Mouse (Mus musculus) embryonic facial prominence, embryonic 14.5 days (tissue): ENCODE results near the gene Tff3. TPM values are rescaled to one million over a fixed set of nuclear protein-coding genes. Genes with fewer than 3 reads are reported as not detected.

Experiments used
- ATAC-seq: fragments of 200-750 bp; cut with Nextera tagmentation; 2 replicates; pipeline ENCODE4 v1.8.0; 2017; ENCODE audit warnings: low read depth, moderate number of reproducible peaks, moderate TSS enrichment
- DNase-seq: peaks from one replicate; pipeline ENCODE4 v3.0.0-alpha.2; 2015; ENCODE audit warnings: low spot score
- H3K27ac ChIP-seq: fragments of 300-500 bp; sonication (generic); replicated peaks from 2 replicates; pipeline ENCODE4 v1.5.1; 2014; ENCODE audit warnings: low read depth, mild to moderate bottlenecking, low read length, moderate library complexity
- H3K27me3 ChIP-seq: fragments of 300-500 bp; sonication (generic); replicated peaks from 2 replicates; pipeline ENCODE4 v1.6.1; 2014; ENCODE audit warnings: low read length; ENCODE audit not compliant: control insufficient read depth, insufficient read depth
- H3K36me3 ChIP-seq: fragments of 300-500 bp; sonication (generic); 2 replicates; pipeline ENCODE4 v1.6.1; 2014; ENCODE audit warnings: low read length, mixed read lengths; ENCODE audit not compliant: control insufficient read depth, insufficient read depth
- H3K4me1 ChIP-seq: fragments of 300-500 bp; sonication (generic); 2 replicates; pipeline ENCODE4 v1.6.1; 2014; ENCODE audit warnings: antibody characterized with exemption, low read length; ENCODE audit not compliant: control insufficient read depth, insufficient read depth
- H3K4me2 ChIP-seq: fragments of 300-500 bp; sonication (generic); 2 replicates; pipeline ENCODE4 v1.6.1; 2014; ENCODE audit warnings: low read depth, mild to moderate bottlenecking, low read length, moderate library complexity, mixed read lengths
- H3K4me3 ChIP-seq: fragments of 300-500 bp; sonication (generic); 2 replicates; pipeline ENCODE4 v1.5.1; 2014; ENCODE audit warnings: low read depth, mild to moderate bottlenecking, low read length
- H3K9ac ChIP-seq: fragments of 300-500 bp; sonication (generic); 2 replicates; pipeline ENCODE4 v1.6.1; 2014; ENCODE audit warnings: low read depth, mild to moderate bottlenecking, low read length, moderate library complexity, mixed read lengths
- H3K9me3 ChIP-seq: fragments of 300-500 bp; sonication (generic); 2 replicates; pipeline ENCODE4 v1.6.1; 2016; ENCODE audit warnings: low read length; ENCODE audit not compliant: control insufficient read depth
- WGBS: fragments of 180-500 bp; shearing (Covaris S2); extraction: QIAGEN DNeasy Blood & Tissue Kit; methylation state at CpG from one replicate; pipeline ENCODE4 v1.1.7; 2014; 5-methylcytosine and 5-hydroxymethylcytosine counted together
- polyA plus RNA-seq: library from polyadenylated mRNA; unstranded; fragments of >200 nt; fragmentation: Nextera tagmentation; extraction: Ambion mirVana; gene quantifications from 2 replicates; pipeline ENCODE4 v1.2.1, GENCODE M21; 2014

The Tff3 gene
- polyA plus RNA-seq, 1 experiment from 2014 or later, result not detected

DNA sequence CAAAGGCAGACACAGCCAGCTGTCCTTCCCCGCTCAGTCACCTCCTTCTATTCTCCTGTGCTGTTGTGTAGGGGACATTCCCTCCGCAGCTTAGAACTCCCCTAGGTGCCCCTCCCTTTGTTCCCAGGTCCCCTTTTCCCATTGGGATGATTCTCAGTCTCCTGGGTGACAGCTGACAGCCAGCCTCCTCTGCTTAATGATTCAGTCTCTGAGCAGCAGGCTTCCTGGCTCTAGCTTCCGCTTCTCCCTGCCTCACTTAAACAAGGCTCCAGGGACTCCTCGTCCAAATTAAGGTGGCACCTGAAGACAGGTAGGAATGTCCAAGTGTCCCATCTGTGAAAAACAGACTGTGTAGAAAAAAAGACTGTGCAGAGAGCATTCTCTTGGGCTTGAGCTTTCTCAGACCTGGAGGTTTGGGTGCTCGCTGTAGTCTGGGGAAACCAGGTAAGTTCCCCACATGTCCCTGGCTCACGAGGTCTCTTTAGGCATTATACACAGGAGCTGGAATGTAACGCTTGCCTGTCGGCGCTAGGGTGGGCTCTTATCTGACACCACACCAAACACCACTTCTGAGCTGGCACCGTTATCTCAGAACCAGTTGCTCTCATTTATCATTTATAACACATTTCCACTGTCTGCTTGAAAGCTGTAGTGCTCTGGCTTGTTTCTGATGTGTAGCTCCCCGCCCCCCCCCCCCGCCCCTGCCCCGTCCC, 38.3 kb downstream of the Tff3 start:
- Histone ChIP-seq H3K9ac (no peak overlapping the region), H3K4me3 (no peak overlapping the region), H3K4me2 (no peak overlapping the region), H3K9me3 (no peaks in the 10 kb centered on the region), H3K4me1 (peaks cover 10% of the 10 kb centered on the region), H3K27me3 (no peaks in the 10 kb centered on the region), H3K27ac (no peak overlapping the region), H3K36me3 (no peaks in the 10 kb centered on the region)
- WGBS, result 59% methylated on average over 13 of the region's 13 CpGs
- peak; percentile 24; the same call in 1 of the 2 replicates for ATAC-seq
- DNase-seq, result no peak

DNA sequence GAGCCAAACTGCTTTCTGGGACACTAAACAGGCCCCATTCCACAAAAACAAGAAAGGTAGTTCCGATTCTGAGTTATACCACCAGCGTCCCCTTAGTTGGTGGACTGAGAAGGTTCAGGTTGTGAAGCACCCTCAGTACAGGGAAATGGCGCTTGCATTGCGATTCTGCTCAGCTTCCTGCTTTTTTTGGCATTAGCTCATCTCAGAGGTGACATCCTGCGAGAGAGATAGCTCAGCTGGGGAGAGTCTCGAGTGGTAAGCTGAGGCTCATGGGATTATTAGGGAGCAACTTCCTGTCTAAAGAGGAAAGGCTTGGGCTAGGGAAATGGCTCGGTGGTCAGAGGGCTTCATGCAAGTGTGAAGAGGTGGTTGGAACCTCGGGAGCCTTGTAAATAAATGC, 39.6 kb downstream of the Tff3 start:
- ATAC-seq (no peak), DNase-seq (no peak)
- Histone ChIP-seq H3K9me3 (no peaks in the 10 kb centered on the region), H3K27ac (no peak overlapping the region), H3K27me3 (no peaks in the 10 kb centered on the region), H3K4me1 (peaks cover 10% of the 10 kb centered on the region), H3K9ac (no peak overlapping the region), H3K36me3 (no peaks in the 10 kb centered on the region), H3K4me3 (no peak overlapping the region), H3K4me2 (no peak overlapping the region)
- WGBS, result 66% methylated on average over 8 of the region's 8 CpGs

DNA sequence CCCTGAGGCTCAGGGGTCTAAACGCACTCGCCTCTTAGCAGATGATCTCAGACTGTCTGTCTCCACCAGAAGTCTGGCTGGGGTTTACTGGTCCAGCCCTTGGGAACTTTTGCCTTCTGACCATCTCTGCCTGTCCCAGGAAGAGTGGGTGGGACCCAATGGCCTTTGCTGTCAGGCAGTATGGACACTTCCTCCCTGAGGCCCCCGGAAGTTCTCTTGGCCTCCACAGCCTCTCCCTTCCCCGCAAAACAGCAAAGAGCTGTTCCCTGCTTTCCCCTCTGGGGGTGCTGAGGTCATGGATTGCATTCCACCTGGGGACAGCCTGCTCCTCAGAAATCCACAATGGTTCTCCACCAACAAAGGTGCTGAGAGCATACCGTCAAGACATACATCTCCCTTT, 40.7 kb downstream of the Tff3 start:
- no peak for ATAC-seq
- DNase-seq, result no peak
- no peak overlapping the region for H3K4me3 ChIP-seq
- H3K36me3 ChIP-seq, result no peaks in the 10 kb centered on the region
- H3K9ac ChIP-seq, result no peak overlapping the region
- peak overlapping the region; percentile 63 for H3K27ac ChIP-seq
- no peaks in the 10 kb centered on the region for H3K27me3 ChIP-seq
- H3K4me1 ChIP-seq, result peaks cover 10% of the 10 kb centered on the region
- WGBS, result 37% methylated on average over 5 of the region's 5 CpGs
- H3K9me3 ChIP-seq, result no peaks in the 10 kb centered on the region
- H3K4me2 ChIP-seq, result no peak overlapping the region

DNA sequence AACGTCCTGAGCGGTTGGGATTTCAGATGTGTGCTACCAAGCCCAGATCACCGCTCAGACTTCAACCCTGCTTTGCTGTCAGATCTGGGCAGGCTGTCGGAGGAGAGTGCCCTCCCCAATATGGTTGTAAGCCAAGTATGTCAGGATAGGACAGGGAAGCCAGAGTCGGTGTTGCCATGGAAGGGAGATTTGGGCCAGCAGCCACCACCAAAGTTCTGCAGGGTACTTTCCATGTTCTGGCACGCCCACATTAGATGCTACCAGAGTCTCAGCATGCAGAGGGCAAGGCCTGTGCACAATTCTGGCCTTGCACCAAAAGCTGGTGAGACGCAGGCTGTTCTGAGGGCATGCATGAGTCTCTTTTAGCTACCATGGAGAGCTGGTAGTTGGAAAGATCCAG, 43.2 kb downstream of the Tff3 start:
- no peak overlapping the region for H3K4me2 ChIP-seq
- no peaks in the 10 kb centered on the region for H3K36me3 ChIP-seq
- 89% methylated on average over 7 of the region's 7 CpGs for WGBS
- no peak for ATAC-seq
- no peak overlapping the region for H3K4me3 ChIP-seq
- no peak overlapping the region for H3K9ac ChIP-seq
- no peaks in the 10 kb centered on the region for H3K9me3 ChIP-seq
- H3K27ac ChIP-seq, result no peak overlapping the region
- H3K4me1 ChIP-seq, result peaks cover 10% of the 10 kb centered on the region
- H3K27me3 ChIP-seq, result no peaks in the 10 kb centered on the region
- no peak for DNase-seq

DNA sequence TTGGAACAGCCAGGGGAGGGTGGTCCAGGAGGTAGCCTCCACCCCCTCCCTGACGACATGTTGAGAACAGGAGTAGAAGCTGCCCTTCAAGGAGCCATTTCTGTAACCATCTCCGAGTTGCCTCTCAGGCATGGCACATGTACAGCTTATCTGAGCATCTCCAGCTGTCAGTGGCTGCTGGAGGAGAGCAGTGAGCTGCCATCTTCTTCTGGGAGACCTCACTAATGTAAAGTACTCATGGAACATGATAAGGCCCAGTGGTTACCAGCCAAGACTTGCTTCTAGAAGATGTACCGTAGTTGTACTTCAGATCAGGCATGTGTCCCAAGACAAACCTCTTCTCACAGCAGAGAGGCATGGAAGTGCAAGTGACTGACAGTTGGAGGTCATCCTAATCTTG, 43.9 kb downstream of the Tff3 start:
- WGBS, result 87% methylated on average over 3 of the region's 3 CpGs
- H3K36me3 ChIP-seq, result no peaks in the 10 kb centered on the region
- no peak for ATAC-seq

DNA sequence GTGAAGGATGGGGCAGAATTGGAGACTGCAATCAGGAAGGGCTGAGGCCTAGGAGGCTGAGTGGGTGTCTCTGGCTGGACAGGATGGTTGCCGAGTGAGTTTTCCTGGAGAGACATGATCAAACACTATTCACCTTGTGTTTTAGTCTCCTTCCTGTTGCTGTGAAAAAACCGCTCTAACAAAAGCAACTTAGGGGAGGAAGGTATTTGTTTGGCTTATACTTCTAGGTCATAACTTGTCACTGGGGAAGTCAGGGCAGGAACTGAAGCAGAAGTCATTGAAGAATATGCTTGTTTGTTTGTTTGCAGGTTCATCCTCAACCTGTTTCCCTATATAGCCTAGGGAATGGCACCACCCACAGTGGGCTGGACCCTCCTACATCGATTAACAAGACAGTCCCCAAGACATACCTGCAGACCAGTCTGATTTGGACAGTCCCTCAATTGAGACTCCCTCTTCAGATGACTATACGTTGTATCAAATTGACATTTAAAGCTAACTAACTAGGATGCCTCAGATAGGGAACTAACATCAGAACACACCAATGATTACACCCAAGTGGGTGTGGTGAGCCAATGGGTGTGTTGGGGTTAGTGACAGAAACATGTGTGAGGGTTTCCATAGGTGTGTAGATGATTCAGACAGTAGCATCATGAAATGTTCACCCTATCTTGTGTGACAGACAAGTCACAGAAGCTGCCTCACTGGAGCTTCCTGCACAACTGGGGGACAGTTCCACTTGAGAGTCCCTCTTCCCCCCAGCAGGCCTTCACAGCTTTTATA, 47.0 kb downstream of the Tff3 start:
- Histone ChIP-seq H3K9me3 (no peaks in the 10 kb centered on the region), H3K4me1 (0 out of 2 replicates have a peak, but pooled peaks cover 6% of the 10 kb centered on the region), H3K27me3 (no peaks in the 10 kb centered on the region), H3K27ac (no peak overlapping the region), H3K4me3 (no peak overlapping the region), H3K36me3 (no peaks in the 10 kb centered on the region), H3K9ac (no peak overlapping the region), H3K4me2 (no peak overlapping the region)
- WGBS, result 82% methylated on average over 4 of the region's 4 CpGs
- DNase-seq, result no peak
- no peak for ATAC-seq

More for the DNA sequence above, 43.9 kb downstream of the Tff3 start:
- no peak overlapping the region for H3K27ac ChIP-seq
- H3K4me3 ChIP-seq, result no peak overlapping the region
- DNase-seq, result no peak
- no peak overlapping the region for H3K4me2 ChIP-seq
- peaks cover 10% of the 10 kb centered on the region for H3K4me1 ChIP-seq
- H3K9ac ChIP-seq, result no peak overlapping the region
- no peaks in the 10 kb centered on the region for H3K9me3 ChIP-seq
- H3K27me3 ChIP-seq, result no peaks in the 10 kb centered on the region

DNA sequence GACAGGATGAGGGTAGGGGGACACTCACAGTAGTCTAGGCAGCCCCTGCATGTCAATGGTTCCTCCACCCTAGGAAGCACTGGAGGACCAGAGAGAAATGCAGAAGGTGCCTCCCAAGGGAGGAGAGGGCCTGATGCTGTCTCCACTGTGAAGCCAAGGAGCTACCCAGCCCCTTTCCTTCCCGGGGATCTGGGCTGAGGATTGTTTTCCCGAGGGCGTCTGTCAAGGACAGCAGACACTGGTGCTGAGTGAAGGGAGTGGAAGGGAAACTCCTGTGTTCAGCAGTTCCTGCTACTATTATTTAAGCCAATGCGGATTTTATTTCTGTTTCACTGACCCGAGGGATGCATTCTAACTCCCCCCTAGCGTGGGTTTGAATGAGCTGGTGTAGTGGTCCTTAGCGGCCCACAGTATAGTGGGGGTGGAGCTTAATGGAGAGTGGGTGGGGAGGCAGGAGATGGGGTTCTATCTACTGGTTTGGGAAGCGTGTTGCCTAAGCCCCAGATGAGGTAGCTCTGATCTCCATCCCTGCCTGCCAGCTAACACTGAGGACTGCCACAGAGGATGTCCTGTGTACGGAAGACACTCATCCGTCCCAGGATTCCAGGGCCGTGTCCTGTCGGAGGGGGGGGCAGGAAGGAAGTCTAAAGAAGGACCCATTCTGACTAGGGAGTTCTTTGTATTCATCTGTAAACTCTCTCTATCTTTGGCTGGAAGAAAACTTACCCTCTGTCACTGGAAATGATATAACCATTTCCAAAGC, 50.2 kb downstream of the Tff3 start:
- H3K4me2 ChIP-seq, result no peak overlapping the region
- H3K9me3 ChIP-seq, result no peaks in the 10 kb centered on the region
- no peak overlapping the region for H3K9ac ChIP-seq
- DNase-seq (no peak), ATAC-seq (0 out of 2 replicates have a peak, but pooled peaks have one; percentile 28)
- no peak overlapping the region for H3K4me3 ChIP-seq
- no peaks in the 10 kb centered on the region for H3K36me3 ChIP-seq
- no peak overlapping the region; the same call in 1 of the 2 replicates for H3K27ac ChIP-seq
- 42% methylated on average over 12 of the region's 12 CpGs for WGBS
- peaks cover 16% of the 10 kb centered on the region for H3K4me1 ChIP-seq
- H3K27me3 ChIP-seq, result no peaks in the 10 kb centered on the region

DNA sequence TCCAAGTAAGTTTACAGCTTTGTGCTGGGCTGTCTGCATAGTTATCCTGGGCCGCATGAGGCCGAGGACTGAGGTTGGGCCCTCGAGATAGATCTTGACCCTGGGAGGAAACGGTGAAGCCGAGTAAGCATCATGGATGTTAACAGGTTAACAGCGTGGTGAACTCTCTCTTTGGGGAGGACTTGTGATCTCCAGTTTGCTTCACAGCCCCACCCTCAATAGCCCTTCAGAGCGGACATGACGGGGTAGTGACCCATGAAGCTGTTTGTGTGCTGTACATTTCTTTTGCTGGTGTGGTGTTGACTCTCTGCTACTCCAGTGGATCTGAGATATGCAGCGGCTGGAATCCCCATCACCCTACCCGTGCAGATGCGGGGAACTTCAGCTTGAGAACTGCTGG, 50.9 kb downstream of the Tff3 start:
- Histone ChIP-seq H3K9me3 (no peaks in the 10 kb centered on the region), H3K27ac (no peak overlapping the region), H3K9ac (no peak overlapping the region), H3K4me2 (no peak overlapping the region), H3K4me1 (peaks cover 22% of the 10 kb centered on the region), H3K27me3 (no peaks in the 10 kb centered on the region), H3K4me3 (no peak overlapping the region), H3K36me3 (no peaks in the 10 kb centered on the region)
- ATAC-seq (no peak), DNase-seq (no peak)
- 66% methylated on average over 11 of the region's 11 CpGs for WGBS
